Mouse (Mus musculus): ENCODE data around the gene Crabp2. TPM values are rescaled to one million over a fixed set of nuclear protein-coding genes. Genes with fewer than 3 reads are reported as not detected.

The Crabp2 gene
- not detected for polyA plus RNA-seq (2017; shearing (Covaris generic))

DNA sequence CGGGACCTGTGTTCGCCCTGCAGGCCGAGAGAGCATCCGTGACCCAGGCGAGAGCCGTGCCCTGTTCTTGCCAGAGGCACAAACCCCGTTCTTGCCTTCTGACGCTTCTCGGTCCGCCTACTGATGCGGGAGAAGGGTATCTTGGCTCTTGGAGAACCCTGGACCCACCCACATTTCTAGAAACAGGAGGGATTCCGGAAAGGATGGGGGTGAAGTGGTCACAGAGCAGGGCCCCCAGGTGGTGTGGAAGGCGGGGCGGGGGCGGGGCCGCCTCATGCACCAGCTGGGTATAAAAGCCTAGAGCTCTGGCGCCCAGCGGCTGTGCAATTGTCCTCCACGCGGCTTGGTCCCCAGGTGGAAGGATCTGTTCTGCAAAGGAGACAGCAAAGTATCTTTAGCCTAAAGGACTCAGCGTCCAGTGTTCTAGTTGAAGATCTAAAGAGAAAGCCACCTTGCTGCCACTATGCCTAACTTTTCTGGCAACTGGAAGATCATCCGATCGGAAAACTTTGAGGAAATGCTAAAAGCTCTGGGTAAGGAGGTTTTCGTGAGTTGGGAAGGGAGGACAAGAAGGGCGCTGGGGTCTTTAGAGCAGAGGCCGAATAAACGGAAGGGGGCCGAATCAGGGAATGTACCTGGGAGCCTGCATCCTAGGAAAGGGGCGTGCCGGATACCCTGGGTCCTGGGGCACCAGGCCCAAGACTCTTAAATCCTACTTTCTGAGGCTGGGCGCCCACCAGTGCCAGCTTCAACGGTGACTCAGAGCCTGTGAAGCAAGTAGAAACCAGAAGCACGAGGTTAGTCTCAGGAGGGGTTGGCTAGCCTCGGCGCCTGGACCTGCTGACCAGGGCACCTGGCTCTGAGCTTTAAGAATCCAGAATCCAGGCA is at the start of gene Crabp2:
TSS of gene Crabp2 (plus strand) at position 289 of the 888 bp plus-strand sequence.

DNA sequence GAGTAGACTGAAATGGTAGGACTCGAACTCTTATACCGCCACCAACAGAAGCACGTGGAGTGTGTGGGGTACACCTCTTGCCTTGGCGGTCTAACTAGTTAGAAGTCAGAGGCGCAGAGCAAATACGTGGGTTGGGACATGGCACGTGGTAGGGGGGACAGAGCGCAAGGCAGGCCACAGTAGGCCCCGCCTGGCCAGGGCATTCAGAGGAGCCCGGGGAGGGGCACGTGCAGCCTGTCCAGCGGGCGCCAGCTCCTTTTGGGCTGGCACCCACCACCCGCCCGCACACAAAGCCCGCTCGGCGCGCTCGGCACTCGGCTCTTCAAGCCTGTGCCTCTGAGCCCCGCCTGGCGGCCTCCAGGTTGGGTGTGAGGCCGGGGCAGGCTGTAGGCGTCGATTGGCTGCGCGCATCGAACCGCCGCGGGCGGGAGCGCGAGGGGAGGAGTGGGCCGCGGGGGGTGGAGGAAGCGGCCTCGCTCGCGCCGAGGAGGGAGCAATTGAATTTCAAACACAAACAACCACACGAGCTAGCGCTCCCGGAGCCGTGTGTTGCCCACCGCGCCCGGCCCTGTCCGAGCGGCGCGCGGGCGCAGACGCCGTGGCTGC is 42.5 kb upstream of the Crabp2 start, which contains the start of gene Hdgf:
TSS of gene Hdgf (plus strand) at position 442 of the 606 bp plus-strand sequence.

GRCm38 (mm10) chr3:87919336-87920108 is 28.9 kb upstream of the Crabp2 start, which contains the start of gene Mrpl24:
Gene Mrpl24 (plus strand): TSS chr3:87919506.

GRCm38 (mm10) chr3:87930078-87930795 is 18.2 kb upstream of the Crabp2 start, which contains the start of the genes Isg20l2 and Rrnad1:
Gene Isg20l2 (plus strand): TSS chr3:87930314.
Gene Rrnad1 (minus strand): TSS chr3:87930717.

DNA sequence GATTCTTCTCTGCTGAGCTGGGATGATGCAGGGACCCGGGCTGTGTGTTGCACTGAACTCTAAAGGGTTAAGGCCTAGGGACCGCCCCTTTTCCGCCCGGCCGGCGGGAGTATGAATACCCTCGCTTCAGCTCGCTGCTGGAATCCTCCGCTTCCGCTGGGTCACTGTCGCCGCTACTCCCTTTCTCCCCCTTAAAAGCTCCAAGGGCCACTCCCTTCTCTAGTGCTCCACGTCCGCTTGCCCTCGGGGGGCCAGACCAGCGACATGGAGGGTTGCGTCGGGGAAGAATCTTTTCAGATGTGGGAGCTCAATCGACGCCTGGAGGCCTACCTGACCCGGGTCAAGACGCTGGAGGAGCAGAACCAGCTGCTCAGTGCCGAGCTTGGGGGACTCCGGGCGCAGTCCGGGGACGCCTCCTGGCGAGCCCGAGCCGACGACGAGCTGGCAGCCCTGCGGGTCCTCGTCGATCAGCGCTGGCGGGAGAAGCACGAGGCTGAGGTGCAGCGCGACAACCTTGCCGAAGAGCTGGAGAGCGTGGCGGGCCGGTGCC is 22.5 kb downstream of the Crabp2 start, which contains the start of gene Nes:
TSS of gene Nes (plus strand) at position 140 of the 550 bp plus-strand sequence.

GRCm38 (mm10) chr3:88000181-88000580 is 51.7 kb downstream of the Crabp2 start, which contains the start of gene Bcan:
Gene Bcan (minus strand): TSS chr3:88000230.

Other genes with a start within 250 kb of the Crabp2 start
- gene Lrrc71, start 200.0 kb upstream of the Crabp2 start, polyA plus RNA-seq (2017; shearing (Covaris generic)): 0.56 TPM
- 0.11 TPM for gene Ntrk1, start 153.5 kb upstream of the Crabp2 start, polyA plus RNA-seq (2017; shearing (Covaris generic))
- 0.98 TPM for gene Insrr, start 151.7 kb upstream of the Crabp2 start, polyA plus RNA-seq (2017; shearing (Covaris generic))
- 160 TPM for gene Pear1, start 124.4 kb upstream of the Crabp2 start, polyA plus RNA-seq (2017; shearing (Covaris generic))
- gene Sh2d2a, start 101.9 kb upstream of the Crabp2 start, polyA plus RNA-seq (2017; shearing (Covaris generic)): 313 TPM
- 13.7 TPM for gene Prcc, start 63.1 kb upstream of the Crabp2 start, polyA plus RNA-seq (2017; shearing (Covaris generic))
- 29.0 TPM for gene Hdgf, start 42.3 kb upstream of the Crabp2 start, polyA plus RNA-seq (2017; shearing (Covaris generic))
- gene Mrpl24, start 29.2 kb upstream of the Crabp2 start, polyA plus RNA-seq (2017; shearing (Covaris generic)): 128 TPM
- gene Isg20l2, start 18.4 kb upstream of the Crabp2 start, polyA plus RNA-seq (2017; shearing (Covaris generic)): 9.4 TPM
- 26.0 TPM for gene Rrnad1, start 17.9 kb upstream of the Crabp2 start, polyA plus RNA-seq (2017; shearing (Covaris generic))
- not detected for gene Nes, start 22.4 kb downstream of the Crabp2 start, polyA plus RNA-seq (2017; shearing (Covaris generic))
- gene Bcan, start 51.6 kb downstream of the Crabp2 start, polyA plus RNA-seq (2017; shearing (Covaris generic)): not detected
- not detected for gene Hapln2, start 78.9 kb downstream of the Crabp2 start, polyA plus RNA-seq (2017; shearing (Covaris generic))
- gene Gpatch4, start 94.4 kb downstream of the Crabp2 start, polyA plus RNA-seq (2017; shearing (Covaris generic)): 36.8 TPM
- gene Naxe, start 109.8 kb downstream of the Crabp2 start, polyA plus RNA-seq (2017; shearing (Covaris generic)): 109 TPM
- not detected for gene Ttc24, start 129.6 kb downstream of the Crabp2 start, polyA plus RNA-seq (2017; shearing (Covaris generic))
- gene Iqgap3, start 133.3 kb downstream of the Crabp2 start, polyA plus RNA-seq (2017; shearing (Covaris generic)): 0.85 TPM
- gene Mef2d, start 193.7 kb downstream of the Crabp2 start, polyA plus RNA-seq (2017; shearing (Covaris generic)): 25.6 TPM

All from inflammation-experienced regulatory T-cells, adult 16 weeks (primary cell).